Mouse (Mus musculus) frontal cortex, postnatal 10 days (tissue): ENCODE data around the gene Olfr1032.
"Not testable (repeated sequence)": the region's sequence is repeated elsewhere in the genome, so short reads cannot be mapped to it uniquely, and the experiment has no call there.

Source experiments
- DNase-seq, 2 experiments: peaks; one replicate each; pipeline ENCODE4 v3.0.0; 2022; ENCODE audit warnings: low spot score in 2 of 2, mixed read lengths in 1 of 2

Olfr1032 gene

GRCm38 (mm10) chr2:86005240-86005639, at the start of gene Olfr1032:
Gene Olfr1032, plus strand, starts transcription at chr2:86005540.
- no peak for DNase-seq

- DNase-seq = no peak
Observed at GRCm38 (mm10) chr2:85973595-85973994, 31.7 kb upstream of the Olfr1032 start, which contains the start of gene Olfr1029. Gene Olfr1029, plus strand, starts transcription at chr2:85973895.

GRCm38 (mm10) chr2:85978976-85979375, 26.4 kb upstream of the Olfr1032 start, which contains the start of gene Olfr1030:
Gene Olfr1030, plus strand, starts transcription at chr2:85979276.
- no peak for DNase-seq

GRCm38 (mm10) chr2:85990004-85990403, 15.3 kb upstream of the Olfr1032 start, which contains the start of gene Olfr1031:
Gene Olfr1031, plus strand, starts transcription at chr2:85990304.
- no peak for DNase-seq

GRCm38 (mm10) chr2:86020406-86020805, 15.1 kb downstream of the Olfr1032 start, which contains the start of gene Olfr1033:
Gene Olfr1033, plus strand, starts transcription at chr2:86020633.
- DNase-seq = not testable (repeated sequence)

- DNase-seq = not testable (repeated sequence)
Observed at GRCm38 (mm10) chr2:86021518-86021917, 16.2 kb downstream of the Olfr1032 start.

GRCm38 (mm10) chr2:86045561-86045960, 40.2 kb downstream of the Olfr1032 start, which contains the start of gene Olfr1034:
Gene Olfr1034, plus strand, starts transcription at chr2:86045861.
- DNase-seq = no peak

GRCm38 (mm10) chr2:86050777-86051176, 45.4 kb downstream of the Olfr1032 start:
- DNase-seq = not testable (repeated sequence)
